Mouse (Mus musculus) forelimb bud, embryonic 11.5 days (tissue): ENCODE data around the gene Adam1a.
"Not testable (repeated sequence)": the region's sequence is repeated elsewhere in the genome, so short reads cannot be mapped to it uniquely, and the experiment has no call there.

Experiments used
- DNase-seq: peaks from one replicate; pipeline ENCODE4 v3.0.0-alpha.2; 2012; ENCODE audit warnings: low read depth, low spot score

The Adam1a gene

GRCm38 (mm10) chr5:121564468-121564895, 19.2 kb upstream of the Adam1a start:
- peak; percentile 93 for DNase-seq

GRCm38 (mm10) chr5:121562436-121562835, 17.2 kb upstream of the Adam1a start:
- DNase-seq, result no peak

- no peak for DNase-seq
Observed at GRCm38 (mm10) chr5:121549196-121549595, 3.9 kb upstream of the Adam1a start.

GRCm38 (mm10) chr5:121547084-121547483, 1.8 kb upstream of the Adam1a start:
- no peak for DNase-seq

GRCm38 (mm10) chr5:121546530-121546895, 1.2 kb upstream of the Adam1a start:
- DNase-seq, result peak; percentile 58

- peak; percentile 97 for DNase-seq
Observed at GRCm38 (mm10) chr5:121545793-121546529, 679 bp upstream of the Adam1a start, which contains the start of gene Mapkapk5. Gene Mapkapk5 (minus strand): TSS chr5:121545905.

GRCm38 (mm10) chr5:121543370-121543769, 1.9 kb downstream of the Adam1a start:
- DNase-seq, result no peak

- no peak for DNase-seq
Observed at GRCm38 (mm10) chr5:121541235-121541634, 4.0 kb downstream of the Adam1a start.

- DNase-seq, result no peak
Observed at GRCm38 (mm10) chr5:121540066-121540465, 5.2 kb downstream of the Adam1a start.

GRCm38 (mm10) chr5:121537588-121537987, 7.7 kb downstream of the Adam1a start:
- DNase-seq, result no peak

GRCm38 (mm10) chr5:121536921-121537555, 8.2 kb downstream of the Adam1a start:
- no peak for DNase-seq

GRCm38 (mm10) chr5:121535116-121535515, 10.2 kb downstream of the Adam1a start:
- DNase-seq, result no peak

GRCm38 (mm10) chr5:121534521-121534920, 10.8 kb downstream of the Adam1a start:
- DNase-seq, result peak; percentile 30

- DNase-seq, result no peak
Observed at GRCm38 (mm10) chr5:121526961-121527360, 18.3 kb downstream of the Adam1a start.

- no peak for DNase-seq
Observed at GRCm38 (mm10) chr5:121526526-121526925, 18.8 kb downstream of the Adam1a start.

- no peak for DNase-seq
Observed at GRCm38 (mm10) chr5:121525774-121526450, 19.4 kb downstream of the Adam1a start.

GRCm38 (mm10) chr5:121519758-121520157, 25.5 kb downstream of the Adam1a start:
- DNase-seq, result not testable (repeated sequence)

GRCm38 (mm10) chr5:121518983-121519382, 26.3 kb downstream of the Adam1a start:
- DNase-seq, result no peak

- DNase-seq, result no peak
Observed at GRCm38 (mm10) chr5:121510009-121510408, 35.3 kb downstream of the Adam1a start.

GRCm38 (mm10) chr5:121506846-121507245, 38.4 kb downstream of the Adam1a start:
- no peak for DNase-seq

- DNase-seq, result no peak
Observed at GRCm38 (mm10) chr5:121503231-121503630, 42.1 kb downstream of the Adam1a start, which contains the start of gene Adam1b. Gene Adam1b (minus strand): TSS chr5:121503435.

GRCm38 (mm10) chr5:121501424-121501996, 43.8 kb downstream of the Adam1a start:
- DNase-seq, result not testable (repeated sequence)
